Mouse (Mus musculus): ENCODE results near the gene Gm45234. TPM values are rescaled to one million over a fixed set of nuclear protein-coding genes. Genes with fewer than 3 reads are reported as not detected.

The Gm45234 gene
- polyA plus RNA-seq, 1 experiment from 2014 or later, result not detected

- Histone ChIP-seq H3K27ac (peak overlapping the region; percentile 99), H3K4me1 (replicated peaks) (peaks cover 42% of the 10 kb centered on the region), H3K27me3 (peaks cover 12% of the 10 kb centered on the region; the same call in 1 of the 2 replicates), H3K4me2 (peak overlapping the region; percentile 92), H3K9me3 (no peaks in the 10 kb centered on the region), H3K4me3 (no peak overlapping the region), H3K9ac (0 out of 2 replicates have a peak overlapping the region, but pooled peaks have one; percentile 2), H3K36me3 (0 out of 2 replicates have a peak, but pooled peaks cover under 1% of the 10 kb centered on the region)
- 69% methylated on average over 2 of the region's 2 CpGs for WGBS
- ATAC-seq (ENCODE audit: low FRiP score), result no peak
Observed at GRCm38 (mm10) chr6:124758849-124759232, 3.0 kb upstream of the Gm45234 start.

GRCm38 (mm10) chr6:124757909-124758848 is 2.4 kb upstream of the Gm45234 start:
- H3K27ac ChIP-seq, result peak overlapping the region; percentile 99
- no peaks in the 10 kb centered on the region for H3K9me3 ChIP-seq
- peak overlapping the region; percentile 95 for H3K9ac ChIP-seq
- 24% methylated on average over 5 of the region's 5 CpGs for WGBS
- peaks cover 49% of the 10 kb centered on the region for H3K4me1 ChIP-seq (replicated peaks)
- peaks cover 12% of the 10 kb centered on the region; the same call in 1 of the 2 replicates for H3K27me3 ChIP-seq
- peak; percentile 15 for ATAC-seq (ENCODE audit: low FRiP score)
- peak overlapping the region; percentile 80 for H3K4me3 ChIP-seq
- H3K4me2 ChIP-seq, result peak overlapping the region; percentile 92
- 0 out of 2 replicates have a peak, but pooled peaks cover 3% of the 10 kb centered on the region for H3K36me3 ChIP-seq

GRCm38 (mm10) chr6:124757351-124757880 is 1.6 kb upstream of the Gm45234 start:
- Histone ChIP-seq H3K4me2 (peak overlapping the region; percentile 92), H3K27me3 (peaks cover 8% of the 10 kb centered on the region; the same call in 1 of the 2 replicates), H3K4me3 (peak overlapping the region; percentile 80), H3K9me3 (no peaks in the 10 kb centered on the region), H3K9ac (peak overlapping the region; percentile 95), H3K27ac (peak overlapping the region; percentile 99), H3K36me3 (0 out of 2 replicates have a peak, but pooled peaks cover 3% of the 10 kb centered on the region), H3K4me1 (replicated peaks) (peaks cover 57% of the 10 kb centered on the region)
- no peak; the same call in 1 of the 2 replicates for ATAC-seq (ENCODE audit: low FRiP score)
- WGBS, result 3% methylated on average over 5 of the region's 5 CpGs

- Histone ChIP-seq H3K4me1 (replicated peaks) (peaks cover 60% of the 10 kb centered on the region), H3K27ac (peak overlapping the region; percentile 99), H3K4me2 (peak overlapping the region; percentile 92), H3K27me3 (peaks cover 5% of the 10 kb centered on the region; the same call in 1 of the 2 replicates), H3K36me3 (0 out of 2 replicates have a peak, but pooled peaks cover 3% of the 10 kb centered on the region), H3K9ac (peak overlapping the region; percentile 95), H3K9me3 (no peaks in the 10 kb centered on the region), H3K4me3 (peak overlapping the region; percentile 80)
- under 1% methylated on average over 50 of the region's 54 CpGs for WGBS
- ATAC-seq (ENCODE audit: low FRiP score), result peak; percentile 65
Observed at GRCm38 (mm10) chr6:124756652-124757350, 980 bp upstream of the Gm45234 start.

- Histone ChIP-seq H3K4me3 (peak overlapping the region; percentile 80), H3K4me1 (replicated peaks) (peaks cover 60% of the 10 kb centered on the region), H3K27me3 (no peaks in the 10 kb centered on the region), H3K4me2 (peak overlapping the region; percentile 92), H3K9ac (peak overlapping the region; percentile 95), H3K27ac (peak overlapping the region; percentile 99), H3K36me3 (0 out of 2 replicates have a peak, but pooled peaks cover 3% of the 10 kb centered on the region), H3K9me3 (no peaks in the 10 kb centered on the region)
- WGBS, result 3% methylated on average over 3 of the region's 3 CpGs
- ATAC-seq (ENCODE audit: low FRiP score), result no peak
Observed at GRCm38 (mm10) chr6:124755306-124755705, 515 bp downstream of the Gm45234 start.

DNA sequence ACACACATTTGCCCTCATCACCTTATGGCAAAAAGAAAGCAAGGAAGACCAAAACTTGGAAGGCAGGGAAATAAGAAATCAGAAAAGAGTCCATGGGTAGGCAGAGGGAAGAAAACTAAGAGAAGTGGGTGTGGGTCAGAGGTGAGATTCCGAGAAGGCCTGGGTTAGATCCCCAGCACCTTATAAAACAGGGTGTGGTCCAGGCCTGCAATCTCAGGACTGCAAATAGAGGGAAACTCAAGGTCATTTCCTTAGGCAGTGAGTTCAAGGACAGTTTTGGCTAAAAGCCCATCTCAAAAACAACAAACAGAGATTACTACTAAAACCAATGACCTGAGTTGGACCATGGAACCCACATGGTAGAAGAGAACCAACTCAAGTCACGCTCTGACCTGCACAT is 2.0 kb downstream of the Gm45234 start:
- H3K27me3 ChIP-seq, result no peaks in the 10 kb centered on the region
- peaks cover 13% of the 10 kb centered on the region for H3K36me3 ChIP-seq
- H3K9me3 ChIP-seq, result no peaks in the 10 kb centered on the region
- H3K9ac ChIP-seq, result 0 out of 2 replicates have a peak overlapping the region, but pooled peaks have one; percentile 95
- peaks cover 54% of the 10 kb centered on the region for H3K4me1 ChIP-seq (replicated peaks)
- WGBS, result 89% methylated on average over 2 of the region's 2 CpGs
- ATAC-seq (ENCODE audit: low FRiP score), result no peak
- H3K4me2 ChIP-seq, result peak overlapping the region; percentile 92
- no peak overlapping the region for H3K27ac ChIP-seq
- no peak overlapping the region for H3K4me3 ChIP-seq

- no peak overlapping the region for H3K4me2 ChIP-seq
- ATAC-seq (ENCODE audit: low FRiP score), result no peak
- no peak overlapping the region for H3K27ac ChIP-seq
- 88% methylated on average over 8 of the region's 8 CpGs for WGBS
- H3K9ac ChIP-seq, result no peak overlapping the region
- H3K4me1 ChIP-seq (replicated peaks), result peaks cover 49% of the 10 kb centered on the region
- H3K4me3 ChIP-seq, result no peak overlapping the region
- H3K9me3 ChIP-seq, result no peaks in the 10 kb centered on the region
- H3K27me3 ChIP-seq, result no peaks in the 10 kb centered on the region
- H3K36me3 ChIP-seq, result peaks cover 39% of the 10 kb centered on the region
Observed at GRCm38 (mm10) chr6:124750405-124750804, 5.4 kb downstream of the Gm45234 start.

DNA sequence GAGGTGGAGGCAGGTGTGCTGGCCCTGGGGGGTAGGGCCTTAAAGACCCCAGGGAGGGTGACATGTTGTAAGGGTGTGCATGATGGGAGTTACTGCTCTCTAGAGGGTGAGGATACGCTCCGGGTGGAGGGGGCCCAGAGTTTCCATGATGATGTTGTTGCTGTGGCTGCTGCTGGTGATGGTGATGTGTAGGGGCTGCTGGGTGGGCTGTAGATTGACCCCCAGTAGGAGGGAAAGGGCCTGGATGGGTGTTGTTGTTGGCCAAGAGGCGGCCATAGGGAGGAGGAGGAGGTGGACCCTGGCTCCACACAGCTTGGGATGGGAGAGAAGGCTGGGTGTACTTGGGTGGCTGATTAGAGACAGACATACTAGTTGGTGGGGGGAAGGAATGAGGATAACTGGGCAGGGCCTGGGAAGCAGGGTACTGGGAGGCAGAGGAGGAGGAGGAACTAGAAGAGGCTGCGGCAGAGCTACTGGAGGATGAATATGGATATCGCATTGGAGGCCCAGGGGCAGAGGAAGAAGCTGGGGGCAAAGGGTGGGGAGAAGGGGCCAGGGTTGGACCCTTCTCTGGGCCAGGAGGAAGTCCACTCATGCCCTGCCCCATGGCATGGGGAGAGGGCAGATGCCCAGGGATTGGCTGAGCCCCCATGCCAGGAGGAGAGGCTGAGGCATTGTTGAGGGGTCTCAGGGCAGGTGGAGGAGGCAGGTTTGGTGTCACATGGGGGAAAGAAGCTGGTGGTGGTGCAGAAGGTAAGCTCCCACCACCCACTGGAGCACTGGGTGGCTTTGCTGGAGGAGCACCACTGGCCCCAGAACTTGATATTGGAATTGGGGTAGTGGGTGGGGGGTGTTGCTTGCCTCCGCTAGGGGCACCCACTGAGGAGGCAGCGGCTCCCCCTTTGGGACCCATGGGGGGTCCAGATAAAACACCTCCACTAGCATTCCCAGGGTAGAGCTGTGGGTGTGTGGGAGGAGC is 8.9 kb downstream of the Gm45234 start:
- no peak for ATAC-seq (ENCODE audit: low FRiP score)
- WGBS, result 89% methylated on average over 7 of the region's 7 CpGs
- no peaks in the 10 kb centered on the region for H3K27me3 ChIP-seq
- H3K4me3 ChIP-seq, result 0 out of 2 replicates have a peak overlapping the region, but pooled peaks have one; percentile 46
- H3K9me3 ChIP-seq, result no peaks in the 10 kb centered on the region
- peaks cover 27% of the 10 kb centered on the region for H3K4me1 ChIP-seq (replicated peaks)
- H3K36me3 ChIP-seq, result peaks cover 67% of the 10 kb centered on the region
- peak overlapping the region; percentile 91 for H3K4me2 ChIP-seq
- peak overlapping the region; percentile 82 for H3K9ac ChIP-seq
- peak overlapping the region; percentile 92 for H3K27ac ChIP-seq

DNA sequence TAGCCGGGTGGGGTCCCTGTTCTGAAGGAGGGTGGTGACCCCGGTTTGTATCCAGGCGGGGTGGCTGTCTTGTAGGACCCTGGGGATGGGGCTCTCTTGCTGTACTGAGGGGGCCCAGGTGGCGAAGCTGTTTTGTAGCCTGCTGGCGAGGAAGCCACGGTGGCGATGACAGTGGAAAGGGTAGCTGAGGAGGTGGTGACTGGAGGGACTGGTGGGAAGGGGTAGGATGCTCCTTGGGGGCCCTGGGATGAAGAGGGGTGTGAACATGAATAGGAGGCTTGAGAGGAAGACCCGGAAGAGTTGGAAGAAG is 9.6 kb downstream of the Gm45234 start:
- Histone ChIP-seq H3K27ac (peak overlapping the region; percentile 92), H3K9ac (peak overlapping the region; percentile 82), H3K27me3 (no peaks in the 10 kb centered on the region), H3K4me1 (replicated peaks) (peaks cover 32% of the 10 kb centered on the region), H3K9me3 (no peaks in the 10 kb centered on the region), H3K4me3 (peak overlapping the region; percentile 46), H3K4me2 (peak overlapping the region; percentile 91), H3K36me3 (peaks cover 67% of the 10 kb centered on the region)
- peak; percentile 6; the same call in 1 of the 2 replicates for ATAC-seq (ENCODE audit: low FRiP score)
- 17% methylated on average over 8 of the region's 8 CpGs for WGBS

DNA sequence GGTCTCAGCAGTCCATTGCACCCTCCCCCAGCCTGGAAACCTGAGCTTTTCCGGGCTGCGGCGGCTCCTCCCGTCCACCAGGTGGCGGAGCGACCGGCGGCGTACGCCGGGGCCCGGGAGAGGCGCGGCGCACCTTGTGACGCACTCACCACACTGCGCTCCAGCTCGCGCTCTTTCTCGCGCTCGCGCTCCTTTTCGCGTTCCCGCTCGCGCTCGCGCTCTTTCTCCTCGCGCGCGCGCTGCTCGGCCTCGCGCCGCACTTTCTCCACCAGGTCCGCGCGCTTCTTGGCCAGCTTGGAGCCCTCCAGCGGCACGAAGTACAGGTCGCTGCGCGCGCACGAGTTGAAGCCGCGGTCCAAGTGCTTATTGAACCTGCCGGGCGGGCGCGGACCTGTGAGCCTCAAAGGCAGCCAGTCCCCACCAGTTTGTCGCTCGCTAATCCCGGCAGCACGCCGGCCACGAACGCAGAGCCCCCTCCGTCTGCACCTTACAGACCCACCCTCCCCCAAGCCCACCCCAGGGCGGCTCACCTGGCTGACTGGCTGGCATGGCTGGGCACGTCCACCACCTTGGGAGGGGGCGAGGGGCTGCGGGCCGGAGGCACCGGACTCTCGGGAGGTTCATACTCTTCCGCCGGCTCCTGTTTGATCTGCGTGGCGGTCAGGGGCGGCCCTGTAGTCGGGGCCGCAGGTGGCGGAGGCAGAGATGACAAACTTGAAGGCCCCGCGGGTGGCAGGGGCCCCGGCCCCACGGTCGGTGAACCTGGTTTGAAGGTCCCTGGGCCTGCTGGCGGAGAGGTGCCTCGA is 10.1 kb downstream of the Gm45234 start:
- no peaks in the 10 kb centered on the region for H3K9me3 ChIP-seq
- H3K4me2 ChIP-seq, result peak overlapping the region; percentile 91
- ATAC-seq (ENCODE audit: low FRiP score), result peak; percentile 84
- H3K9ac ChIP-seq, result peak overlapping the region; percentile 82
- peak overlapping the region; percentile 46 for H3K4me3 ChIP-seq
- under 1% methylated on average over 85 of the region's 85 CpGs for WGBS
- H3K36me3 ChIP-seq, result peaks cover 67% of the 10 kb centered on the region
- H3K27me3 ChIP-seq, result no peaks in the 10 kb centered on the region
- H3K4me1 ChIP-seq (replicated peaks), result peaks cover 32% of the 10 kb centered on the region
- peak overlapping the region; percentile 92 for H3K27ac ChIP-seq
